Comparison of ENCODE assay signal across 10 mouse cellular contexts in the genomic region with DNA sequence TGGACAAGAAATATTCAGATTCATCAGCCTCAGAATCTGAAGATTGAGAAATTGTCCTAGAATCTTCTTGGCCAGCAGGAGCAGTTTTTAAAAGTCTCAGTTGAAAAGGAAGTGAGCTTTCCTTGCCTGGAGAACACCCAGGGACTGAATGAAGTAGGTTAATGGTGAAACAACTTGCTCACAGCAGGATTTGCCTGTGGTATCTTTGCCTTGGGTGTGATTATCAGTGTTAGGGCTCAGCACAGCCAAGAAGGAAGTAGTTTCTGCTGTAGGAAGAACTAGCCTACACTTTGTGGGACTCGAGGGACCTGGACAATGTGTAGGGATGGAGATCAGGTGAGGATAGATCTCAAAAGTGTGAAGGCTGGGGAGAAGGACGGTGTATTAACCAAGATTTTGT.
"Had no signal": no experiment of that assay in that cellular context is flagged by ENCODE, and none has a peak within 500 bp of the region (broad histone marks: within the 10 kb centered on the region; RNA-seq: fewer than 3 reads in every experiment).

No protein-coding gene starts in this region.

- ATAC-seq: midbrain, embryonic 16.5 days had no signal

- DNase-seq: lung, adult 18-20 months; lung, embryonic 14.5 days; lung, postnatal 10 days; lung, postnatal 4 days; midbrain, embryonic 14.5 days; right cerebral cortex, postnatal 14 days; thymus, adult 2 months; thymus, postnatal 25 days; thymus, postnatal 4 days had no signal
